ENCODE assay signal across 13 mouse cellular contexts in genomic region chr15:97186034-97186433, GRCm38 (mm10).
DNase-seq lines count a peak whose midpoint lies in the region; ATAC-seq and TF ChIP-seq lines count a peak whose summit lies in the region.
"Had no signal": no experiment of that assay in that cellular context is flagged by ENCODE, and none has a peak within 500 bp of the region (broad histone marks: within the 10 kb centered on the region; RNA-seq: fewer than 3 reads in every experiment).

No protein-coding gene starts in this region.

- H3K4me1 ChIP-seq in lung, adult 2 months (ENCODE audit: control insufficient read depth, insufficient read depth, low read length), result no peaks in the 10 kb centered on the region
- H3K4me1 ChIP-seq in embryonic facial prominence, embryonic 14.5 days (ENCODE audit: control insufficient read depth, insufficient read depth, low read length), result no peaks in the 10 kb centered on the region; the same call in 1 of the 2 replicates
- H3K4me1 ChIP-seq: heart, embryonic 15.5 days had no signal

- H3K36me3 ChIP-seq in embryonic facial prominence, embryonic 14.5 days (ENCODE audit: control insufficient read depth, insufficient read depth, low read length), result no peaks in the 10 kb centered on the region
- H3K36me3 ChIP-seq: heart, embryonic 15.5 days had no signal

- no peaks in the 10 kb centered on the region for H3K9me3 ChIP-seq in embryonic facial prominence, embryonic 14.5 days (ENCODE audit: control insufficient read depth, low read length)
- H3K9me3 ChIP-seq: heart, embryonic 15.5 days had no signal

- H3K27ac ChIP-seq in embryonic facial prominence, embryonic 14.5 days (replicated peaks; ENCODE audit: low read depth, low read length), result no peak overlapping the region
- H3K27ac ChIP-seq: heart, embryonic 15.5 days; macrophage had no signal

- no peaks in the 10 kb centered on the region for H3K27me3 ChIP-seq in embryonic facial prominence, embryonic 14.5 days (replicated peaks; ENCODE audit: control insufficient read depth, insufficient read depth, low read length)
- H3K27me3 ChIP-seq: heart, embryonic 15.5 days had no signal

- peak; percentile 34 for TF ChIP-seq CTCF in lung, adult 2 months (IDR thresholded peaks at IDR 0.05; ENCODE audit: insufficient read depth, low read length)

- H3K4me3 ChIP-seq in lung, adult 2 months (replicated peaks; ENCODE audit: extremely low read depth, low read depth, low read length), result no peak overlapping the region
- no peak overlapping the region for H3K4me3 ChIP-seq in embryonic facial prominence, embryonic 14.5 days (ENCODE audit: low read depth, low read length)
- H3K4me3 ChIP-seq: heart, embryonic 15.5 days had no signal

- peak; percentile 34 for DNase-seq in heart, postnatal 4 days
- no peak for DNase-seq in heart, adult 11 months
- no peak for DNase-seq in lung, adult 2 months
- DNase-seq in lung, adult 18-20 months, result no peak
- peak; percentile 62 for DNase-seq in embryonic facial prominence, embryonic 14.5 days (ENCODE audit: low spot score)
- peak; percentile 29 for DNase-seq in lung, postnatal 14 days
- DNase-seq in cerebellum, adult 11 months, result no peak
- DNase-seq in spleen, adult 12 weeks (ENCODE audit: low spot score), result no peak
- DNase-seq: cerebellum, adult 8-10 months; thymus, adult 18-20 months had no signal

- H3K9ac ChIP-seq in embryonic facial prominence, embryonic 14.5 days (ENCODE audit: low read depth, low read length), result no peak overlapping the region
- H3K9ac ChIP-seq: heart, embryonic 15.5 days had no signal

- no peak overlapping the region for H3K4me2 ChIP-seq in embryonic facial prominence, embryonic 14.5 days (ENCODE audit: low read depth, low read length)
- H3K4me2 ChIP-seq: heart, embryonic 15.5 days had no signal

- peak; percentile 56; the same call in 1 of the 2 replicates for ATAC-seq in embryonic facial prominence, embryonic 14.5 days (ENCODE audit: low read depth)
- ATAC-seq: midbrain, embryonic 16.5 days had no signal

- WGBS in lung, adult 2 months, result 47% methylated on average over 8 of the region's 8 CpGs
- whole genome bisulfite sequencing in embryonic facial prominence, embryonic 14.5 days, result 63% methylated on average over 8 of the region's 8 CpGs

- no peak for TF ChIP-seq POLR2A in lung, adult 2 months (IDR thresholded peaks at IDR 0.05; ENCODE audit: borderline replicate concordance, extremely low read depth, low read depth, low read length)

Comparison
In these comparisons a context has a peak if more than half of its experiments do, and no peak if none do; other contexts are left out.
1. DNase-seq: peak in heart, postnatal 4 days (single experiment), embryonic facial prominence, embryonic 14.5 days (single experiment) and lung, postnatal 14 days (single experiment); none in heart, adult 11 months (single experiment), lung, adult 2 months (single experiment), lung, adult 18-20 months (0 of 2), cerebellum, adult 11 months (single experiment) and spleen, adult 12 weeks (single experiment).